Mouse (Mus musculus) lung, postnatal 0 days (tissue): ENCODE measurements at regions not wholly inside any gene's neighbourhood (a gene's known extent, or its start where the extent isn't known, plus 50 kb on each side); places are given as distances from the start of the nearest gene placed in this dataset.

Experiments
- ATAC-seq: fragments of 200-750 bp; cut with Nextera tagmentation; 2 replicates; pipeline ENCODE4 v1.8.0; 2017; ENCODE audit warnings: moderate library complexity
- DNase-seq: peaks from one replicate; pipeline ENCODE4 v3.0.0-alpha.2; 2016; ENCODE audit warnings: low spot score
- H3K27ac ChIP-seq: fragments of 300-500 bp; sonication (generic); 2 replicates; pipeline ENCODE4 v1.5.1; 2014; ENCODE audit warnings: antibody characterized with exemption, mild to moderate bottlenecking, low read length, mixed read lengths
- H3K27me3 ChIP-seq: fragments of 300-500 bp; sonication (generic); replicated peaks from 2 replicates; pipeline ENCODE4 v1.6.1; 2014; ENCODE audit warnings: low read length, mixed read lengths; ENCODE audit not compliant: insufficient read depth
- H3K36me3 ChIP-seq: fragments of 300-500 bp; sonication (generic); 2 replicates; pipeline ENCODE4 v1.6.1; 2014; ENCODE audit warnings: low read length, mixed read lengths; ENCODE audit not compliant: insufficient read depth
- H3K4me1 ChIP-seq: fragments of 300-500 bp; sonication (generic); 2 replicates; pipeline ENCODE4 v1.6.1; 2014; ENCODE audit warnings: antibody characterized with exemption, low read depth, low read length, mixed read lengths; ENCODE audit not compliant: insufficient read depth
- H3K4me2 ChIP-seq: fragments of 300-500 bp; sonication (generic); replicated peaks from 2 replicates; pipeline ENCODE4 v1.6.1; 2014; ENCODE audit warnings: low read depth, mild to moderate bottlenecking, low read length, moderate library complexity, mixed read lengths
- H3K4me3 ChIP-seq: fragments of 300-500 bp; sonication (generic); 2 replicates; pipeline ENCODE4 v1.5.1; 2014; ENCODE audit warnings: low read depth, low read length
- H3K9ac ChIP-seq: fragments of 300-500 bp; sonication (generic); replicated peaks from 2 replicates; pipeline ENCODE4 v1.6.1; 2014; ENCODE audit warnings: low read depth, mild to moderate bottlenecking
- H3K9me3 ChIP-seq: fragments of 300-500 bp; sonication (generic); 2 replicates; pipeline ENCODE4 v1.6.1; 2016; ENCODE audit warnings: low read length, mixed read lengths
- CTCF ChIP-seq: IDR thresholded peaks from 2 replicates; pipeline ENCODE4 v1.5.1; 2016; ENCODE audit warnings: antibody characterized with exemption, mild to moderate bottlenecking
- EP300 ChIP-seq: IDR thresholded peaks from 2 replicates; pipeline ENCODE4 v1.6.1; 2016; ENCODE audit warnings: antibody characterized with exemption, mild to moderate bottlenecking, control low read depth
- WGBS: fragments of 180-500 bp; shearing (Covaris S2); extraction: QIAGEN DNeasy Blood & Tissue Kit; methylation state at CpG from one replicate; pipeline ENCODE4 v1.1.7; 2014; 5-methylcytosine and 5-hydroxymethylcytosine counted together

GRCm38 (mm10) chr3:16464301-16464700, 458.1 kb upstream of the Gm5150 start:
- TF ChIP-seq EP300 (no peak), CTCF (no peak)
- Histone ChIP-seq H3K27ac (no peak overlapping the region), H3K4me1 (no peaks in the 10 kb centered on the region), H3K27me3 (no peaks in the 10 kb centered on the region), H3K9me3 (no peaks in the 10 kb centered on the region), H3K36me3 (no peaks in the 10 kb centered on the region), H3K4me3 (no peak overlapping the region), H3K4me2 (no peak overlapping the region), H3K9ac (no peak overlapping the region)
- DNase-seq = no peak
- 57% methylated on average over 2 of the region's 2 CpGs for WGBS
- no peak for ATAC-seq

GRCm38 (mm10) chr3:16433033-16433432, 426.8 kb upstream of the Gm5150 start:
- Histone ChIP-seq H3K9me3 (no peaks in the 10 kb centered on the region), H3K27me3 (no peaks in the 10 kb centered on the region), H3K27ac (no peak overlapping the region), H3K36me3 (no peaks in the 10 kb centered on the region), H3K4me3 (no peak overlapping the region), H3K4me2 (no peak overlapping the region), H3K9ac (no peak overlapping the region), H3K4me1 (no peaks in the 10 kb centered on the region)
- DNase-seq (peak; percentile 83), ATAC-seq (peak; percentile 84)
- TF ChIP-seq CTCF (no peak), EP300 (peak; percentile 88)

- Histone ChIP-seq H3K9ac (no peak overlapping the region), H3K36me3 (no peaks in the 10 kb centered on the region), H3K27me3 (no peaks in the 10 kb centered on the region), H3K4me2 (no peak overlapping the region), H3K9me3 (no peaks in the 10 kb centered on the region), H3K4me3 (no peak overlapping the region), H3K4me1 (no peaks in the 10 kb centered on the region), H3K27ac (no peak overlapping the region)
- TF ChIP-seq CTCF (no peak), EP300 (no peak)
- DNase-seq = no peak
- ATAC-seq = no peak
These were observed 425.5 kb upstream of the Gm5150 start for GRCm38 (mm10) chr3:16431819-16432115.

GRCm38 (mm10) chr3:16431082-16431818, 425.0 kb upstream of the Gm5150 start:
- H3K36me3 ChIP-seq = no peaks in the 10 kb centered on the region

More at GRCm38 (mm10) chr3:16431082-16431818, 425.0 kb upstream of the Gm5150 start:
- 46% methylated on average over 3 of the region's 3 CpGs for WGBS
- H3K27ac ChIP-seq = no peak overlapping the region
- no peak for ATAC-seq
- DNase-seq = no peak
- no peaks in the 10 kb centered on the region for H3K9me3 ChIP-seq
- no peaks in the 10 kb centered on the region for H3K4me1 ChIP-seq
- H3K4me3 ChIP-seq = no peak overlapping the region
- no peak overlapping the region for H3K4me2 ChIP-seq
- TF ChIP-seq EP300 = no peak
- TF ChIP-seq CTCF = no peak
- no peaks in the 10 kb centered on the region for H3K27me3 ChIP-seq
- H3K9ac ChIP-seq = no peak overlapping the region
